Mouse (Mus musculus) embryonic facial prominence, embryonic 10.5 days (tissue): ENCODE measurements around the gene Uvrag. TPM values are rescaled to one million over a fixed set of nuclear protein-coding genes. Genes with fewer than 3 reads are reported as not detected.

Experiments
- DNase-seq: peaks from one replicate; pipeline ENCODE4 v3.0.0-alpha.2; 2017; ENCODE audit warnings: low spot score
- H3K27ac ChIP-seq: fragments of 300-500 bp; sonication (generic); replicated peaks from 2 replicates; pipeline ENCODE4 v1.5.1; 2016; ENCODE audit warnings: mild to moderate bottlenecking
- H3K27me3 ChIP-seq: fragments of 300-500 bp; sonication (generic); replicated peaks from 2 replicates; pipeline ENCODE4 v1.6.1; 2016; ENCODE audit warnings: low read depth, mild to moderate bottlenecking; ENCODE audit not compliant: poor library complexity, severe bottlenecking
- H3K36me3 ChIP-seq: fragments of 300-500 bp; sonication (generic); replicated peaks from 2 replicates; pipeline ENCODE4 v1.6.1; 2016; ENCODE audit warnings: mild to moderate bottlenecking, moderate library complexity
- H3K4me1 ChIP-seq: fragments of 300-500 bp; sonication (generic); 2 replicates; pipeline ENCODE4 v1.6.1; 2016
- H3K4me3 ChIP-seq: fragments of 300-500 bp; sonication (generic); 2 replicates; pipeline ENCODE4 v1.5.1; 2016; ENCODE audit warnings: mild to moderate bottlenecking, moderate library complexity
- H3K9me3 ChIP-seq: fragments of 300-500 bp; sonication (generic); 2 replicates; pipeline ENCODE4 v1.6.1; 2016; ENCODE audit warnings: mild to moderate bottlenecking
- WGBS: fragments of 180-500 bp; shearing (Covaris S2); methylation state at CpG from one replicate; pipeline ENCODE4 v1.1.7; 2016; 5-methylcytosine and 5-hydroxymethylcytosine counted together
- polyA plus RNA-seq: library from polyadenylated mRNA; unstranded; fragments of >200 nt; fragmentation: Nextera tagmentation; extraction: Ambion mirVana; gene quantifications from 2 replicates; pipeline ENCODE4 v1.2.1, GENCODE M21; 2016

The Uvrag gene
- polyA plus RNA-seq, 1 experiment from 2014 or later: 11.0 TPM

- no peak overlapping the region for H3K4me3 ChIP-seq
Observed at GRCm38 (mm10) chr7:99017224-99017844, 123.6 kb downstream of the Uvrag start.

GRCm38 (mm10) chr7:99015914-99016313 is 125.0 kb downstream of the Uvrag start:
- 78% methylated on average over 8 of the region's 8 CpGs for WGBS
- DNase-seq: no peak
- H3K27ac ChIP-seq: no peak overlapping the region
- H3K36me3 ChIP-seq: no peaks in the 10 kb centered on the region
- H3K4me3 ChIP-seq: no peak overlapping the region
- no peaks in the 10 kb centered on the region for H3K27me3 ChIP-seq
- peaks cover 27% of the 10 kb centered on the region for H3K4me1 ChIP-seq
- H3K9me3 ChIP-seq: no peaks in the 10 kb centered on the region

More at GRCm38 (mm10) chr7:99017224-99017844, 123.6 kb downstream of the Uvrag start:
- H3K27me3 ChIP-seq: no peaks in the 10 kb centered on the region
- WGBS: 76% methylated on average over 2 of the region's 2 CpGs
- no peaks in the 10 kb centered on the region for H3K9me3 ChIP-seq
- peaks cover 32% of the 10 kb centered on the region for H3K4me1 ChIP-seq
- DNase-seq: no peak
- H3K27ac ChIP-seq: no peak overlapping the region
- no peaks in the 10 kb centered on the region for H3K36me3 ChIP-seq

GRCm38 (mm10) chr7:99015419-99015818 is 125.5 kb downstream of the Uvrag start:
- no peak overlapping the region for H3K4me3 ChIP-seq
- no peaks in the 10 kb centered on the region for H3K27me3 ChIP-seq
- no peak for DNase-seq
- H3K27ac ChIP-seq: no peak overlapping the region
- H3K36me3 ChIP-seq: no peaks in the 10 kb centered on the region
- H3K9me3 ChIP-seq: no peaks in the 10 kb centered on the region
- H3K4me1 ChIP-seq: peaks cover 24% of the 10 kb centered on the region
- 78% methylated on average over 17 of the region's 17 CpGs for WGBS

GRCm38 (mm10) chr7:99014620-99015019 is 126.3 kb downstream of the Uvrag start:
- H3K36me3 ChIP-seq: no peaks in the 10 kb centered on the region
- peaks cover 19% of the 10 kb centered on the region for H3K4me1 ChIP-seq
- no peak overlapping the region for H3K4me3 ChIP-seq
- no peaks in the 10 kb centered on the region for H3K9me3 ChIP-seq
- no peak for DNase-seq
- 69% methylated on average over 4 of the region's 4 CpGs for WGBS
- no peak overlapping the region for H3K27ac ChIP-seq
- no peaks in the 10 kb centered on the region for H3K27me3 ChIP-seq

- Histone ChIP-seq H3K27ac (no peak overlapping the region), H3K9me3 (no peaks in the 10 kb centered on the region), H3K4me3 (no peak overlapping the region), H3K4me1 (peaks cover 3% of the 10 kb centered on the region; the same call in 1 of the 2 replicates), H3K36me3 (peaks cover 5% of the 10 kb centered on the region; the same call in 1 of the 2 replicates), H3K27me3 (no peaks in the 10 kb centered on the region)
- no peak for DNase-seq
- WGBS: 87% methylated on average over 16 of the region's 16 CpGs
Observed at GRCm38 (mm10) chr7:99007506-99008354, 133.2 kb downstream of the Uvrag start.

GRCm38 (mm10) chr7:99003231-99003630 is 137.7 kb downstream of the Uvrag start:
- H3K9me3 ChIP-seq: no peaks in the 10 kb centered on the region
- H3K27me3 ChIP-seq: no peaks in the 10 kb centered on the region
- no peak for DNase-seq
- 91% methylated on average over 6 of the region's 6 CpGs for WGBS
- H3K27ac ChIP-seq: no peak overlapping the region
- no peak overlapping the region for H3K4me3 ChIP-seq
- H3K4me1 ChIP-seq: no peaks in the 10 kb centered on the region
- peaks cover 5% of the 10 kb centered on the region; the same call in 1 of the 2 replicates for H3K36me3 ChIP-seq

GRCm38 (mm10) chr7:98998722-98999121 is 142.2 kb downstream of the Uvrag start:
- no peaks in the 10 kb centered on the region for H3K9me3 ChIP-seq
- no peak overlapping the region for H3K27ac ChIP-seq
- 0 out of 2 replicates have a peak, but pooled peaks cover 4% of the 10 kb centered on the region for H3K4me1 ChIP-seq
- no peaks in the 10 kb centered on the region for H3K27me3 ChIP-seq
- no peak overlapping the region for H3K4me3 ChIP-seq
- DNase-seq: no peak
- no peaks in the 10 kb centered on the region for H3K36me3 ChIP-seq

- Histone ChIP-seq H3K36me3 (no peaks in the 10 kb centered on the region), H3K4me3 (no peak overlapping the region), H3K27me3 (no peaks in the 10 kb centered on the region), H3K27ac (no peak overlapping the region), H3K9me3 (no peaks in the 10 kb centered on the region), H3K4me1 (peaks cover 9% of the 10 kb centered on the region)
- DNase-seq: no peak
- WGBS: 88% methylated on average over 7 of the region's 7 CpGs
Observed at GRCm38 (mm10) chr7:98997760-98998159, 143.2 kb downstream of the Uvrag start.

GRCm38 (mm10) chr7:98996791-98997190 is 144.2 kb downstream of the Uvrag start:
- Histone ChIP-seq H3K27me3 (no peaks in the 10 kb centered on the region), H3K4me3 (no peak overlapping the region), H3K4me1 (peaks cover 12% of the 10 kb centered on the region), H3K27ac (no peak overlapping the region), H3K36me3 (no peaks in the 10 kb centered on the region), H3K9me3 (no peaks in the 10 kb centered on the region)
- no peak for DNase-seq
- 94% methylated on average over 6 of the region's 6 CpGs for WGBS

- no peaks in the 10 kb centered on the region for H3K9me3 ChIP-seq
- no peak overlapping the region for H3K27ac ChIP-seq
- no peak for DNase-seq
- 90% methylated on average over 5 of the region's 5 CpGs for WGBS
- H3K4me3 ChIP-seq: no peak overlapping the region
- no peaks in the 10 kb centered on the region for H3K36me3 ChIP-seq
- H3K4me1 ChIP-seq: peaks cover 12% of the 10 kb centered on the region
- H3K27me3 ChIP-seq: no peaks in the 10 kb centered on the region
Observed at GRCm38 (mm10) chr7:98995126-98995727, 145.7 kb downstream of the Uvrag start.

- H3K27me3 ChIP-seq: no peaks in the 10 kb centered on the region
- no peaks in the 10 kb centered on the region for H3K9me3 ChIP-seq
- no peaks in the 10 kb centered on the region for H3K36me3 ChIP-seq
- H3K4me1 ChIP-seq: peaks cover 12% of the 10 kb centered on the region
- DNase-seq: no peak
- no peak overlapping the region for H3K4me3 ChIP-seq
- WGBS: 80% methylated on average over 6 of the region's 6 CpGs
- no peak overlapping the region for H3K27ac ChIP-seq
Observed at GRCm38 (mm10) chr7:98994137-98994536, 146.8 kb downstream of the Uvrag start.

- no peak for DNase-seq
- Histone ChIP-seq H3K9me3 (no peaks in the 10 kb centered on the region), H3K4me1 (peaks cover 12% of the 10 kb centered on the region), H3K27ac (no peak overlapping the region), H3K36me3 (no peaks in the 10 kb centered on the region), H3K4me3 (no peak overlapping the region), H3K27me3 (no peaks in the 10 kb centered on the region)
- WGBS: 70% methylated on average over 4 of the region's 4 CpGs
Observed at GRCm38 (mm10) chr7:98993395-98993794, 147.5 kb downstream of the Uvrag start.
